Mouse (Mus musculus) heart, postnatal 0 days (tissue): ENCODE measurements around the gene Itgb3.

Experiments used
- CTCF ChIP-seq: IDR thresholded peaks from 2 replicates; pipeline ENCODE4 v1.5.1; 2016; ENCODE audit warnings: antibody characterized with exemption, control low read depth, low read depth
- EP300 ChIP-seq: IDR thresholded peaks from 2 replicates; pipeline ENCODE4 v1.6.1; 2016; ENCODE audit warnings: antibody characterized with exemption, low read depth

DNA sequence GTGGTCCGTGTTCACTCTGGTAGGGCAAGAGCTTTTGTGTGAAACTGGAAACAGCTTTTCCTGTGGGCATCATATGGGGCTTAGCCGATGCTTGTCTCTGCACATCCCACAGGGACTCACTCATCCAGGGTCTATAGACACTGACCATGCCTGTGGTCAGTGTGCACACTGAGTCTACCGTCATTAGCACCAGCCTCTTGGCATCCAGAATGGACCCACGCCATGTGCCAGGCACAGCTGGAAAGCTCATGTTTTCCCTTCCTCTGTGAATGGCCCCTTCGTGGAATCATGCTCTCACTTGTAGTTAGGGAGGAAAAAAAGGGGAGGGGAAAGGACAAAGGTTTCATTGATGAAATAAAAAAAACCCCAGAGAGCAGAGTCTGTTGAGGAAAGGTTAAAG is 30.2 kb downstream of the Itgb3 start:
- TF ChIP-seq CTCF (no peak), EP300 (no peak)
